Mouse (Mus musculus): ENCODE measurements around the gene Ptrh2. TPM values are rescaled to one million over a fixed set of nuclear protein-coding genes. Genes with fewer than 3 reads are reported as not detected.
A peak's percentile ranks its signal among the peaks of the same experiment; 100 is the strongest.

The Ptrh2 gene
- polyA plus RNA-seq, 1 experiment from 2014 or later, result 28.9 TPM

GRCm38 (mm10) chr11:86675520-86675919 lies 8.3 kb upstream of the Ptrh2 start:
- H3K4me3 ChIP-seq, result no peak overlapping the region
- no peaks in the 10 kb centered on the region for H3K4me1 ChIP-seq
- no peaks in the 10 kb centered on the region for H3K36me3 ChIP-seq
- no peak overlapping the region for H3K9ac ChIP-seq
- H3K9me3 ChIP-seq, result no peaks in the 10 kb centered on the region
- ATAC-seq (ENCODE audit: insufficient number of reproducible peaks, low FRiP score, low TSS enrichment, low read depth), result no peak
- no peak overlapping the region for H3K27ac ChIP-seq
- 84% methylated on average over 4 of the region's 4 CpGs for WGBS
- no peaks in the 10 kb centered on the region for H3K27me3 ChIP-seq
- H3K4me2 ChIP-seq, result no peak overlapping the region

- Histone ChIP-seq H3K27ac (no peak overlapping the region), H3K4me1 (peaks cover 8% of the 10 kb centered on the region), H3K4me3 (no peak overlapping the region), H3K4me2 (no peak overlapping the region), H3K9ac (no peak overlapping the region), H3K36me3 (no peaks in the 10 kb centered on the region), H3K9me3 (no peaks in the 10 kb centered on the region), H3K27me3 (no peaks in the 10 kb centered on the region)
- no peak for ATAC-seq (ENCODE audit: insufficient number of reproducible peaks, low FRiP score, low TSS enrichment, low read depth)
- WGBS, result 88% methylated on average over 5 of the region's 5 CpGs
These were observed 4.8 kb upstream of the Ptrh2 start for GRCm38 (mm10) chr11:86678957-86679356.

- Histone ChIP-seq H3K9ac (no peak overlapping the region), H3K4me2 (no peak overlapping the region), H3K9me3 (no peaks in the 10 kb centered on the region), H3K4me3 (no peak overlapping the region), H3K36me3 (no peaks in the 10 kb centered on the region), H3K27ac (no peak overlapping the region), H3K4me1 (peaks cover 17% of the 10 kb centered on the region), H3K27me3 (no peaks in the 10 kb centered on the region)
- ATAC-seq (ENCODE audit: insufficient number of reproducible peaks, low FRiP score, low TSS enrichment, low read depth), result no peak
- 92% methylated on average over 3 of the region's 3 CpGs for WGBS
These were observed 3.1 kb upstream of the Ptrh2 start for GRCm38 (mm10) chr11:86680729-86681128.

- H3K9ac ChIP-seq, result no peak overlapping the region
- H3K36me3 ChIP-seq, result no peaks in the 10 kb centered on the region
- no peak overlapping the region for H3K4me3 ChIP-seq
- WGBS, result 86% methylated on average over 3 of the region's 3 CpGs
- no peaks in the 10 kb centered on the region for H3K27me3 ChIP-seq
- H3K4me1 ChIP-seq, result peaks cover 17% of the 10 kb centered on the region
- ATAC-seq (ENCODE audit: insufficient number of reproducible peaks, low FRiP score, low TSS enrichment, low read depth), result no peak
- H3K9me3 ChIP-seq, result no peaks in the 10 kb centered on the region
- no peak overlapping the region for H3K4me2 ChIP-seq
- no peak overlapping the region for H3K27ac ChIP-seq
These were observed 2.4 kb upstream of the Ptrh2 start for GRCm38 (mm10) chr11:86681423-86681822.

- H3K9me3 ChIP-seq, result no peaks in the 10 kb centered on the region
- H3K36me3 ChIP-seq, result no peaks in the 10 kb centered on the region; the same call in 1 of the 2 replicates
- ATAC-seq (ENCODE audit: insufficient number of reproducible peaks, low FRiP score, low TSS enrichment, low read depth), result no peak
- no peaks in the 10 kb centered on the region for H3K27me3 ChIP-seq
- H3K27ac ChIP-seq, result peak overlapping the region; percentile 94
- H3K4me3 ChIP-seq, result peak overlapping the region; percentile 92
- H3K9ac ChIP-seq, result peak overlapping the region; percentile 87
- WGBS, result 36% methylated on average over 7 of the region's 7 CpGs
- peaks cover 17% of the 10 kb centered on the region for H3K4me1 ChIP-seq
- H3K4me2 ChIP-seq, result peak overlapping the region; percentile 76
These were observed 924 bp upstream of the Ptrh2 start for GRCm38 (mm10) chr11:86682861-86683260.

- Histone ChIP-seq H3K36me3 (peaks cover 4% of the 10 kb centered on the region), H3K4me3 (peak overlapping the region; percentile 92), H3K27ac (peak overlapping the region; percentile 94), H3K4me2 (peak overlapping the region; percentile 76), H3K27me3 (no peaks in the 10 kb centered on the region), H3K9ac (peak overlapping the region; percentile 87), H3K4me1 (peaks cover 17% of the 10 kb centered on the region), H3K9me3 (no peaks in the 10 kb centered on the region)
- 5% methylated on average over 20 of the region's 20 CpGs for WGBS
- no peak for ATAC-seq (ENCODE audit: insufficient number of reproducible peaks, low FRiP score, low TSS enrichment, low read depth)
These were observed 584 bp downstream of the Ptrh2 start for GRCm38 (mm10) chr11:86684126-86685012.

- no peak overlapping the region for H3K9ac ChIP-seq
- no peak overlapping the region for H3K27ac ChIP-seq
- ATAC-seq (ENCODE audit: insufficient number of reproducible peaks, low FRiP score, low TSS enrichment, low read depth), result no peak
- peaks cover 14% of the 10 kb centered on the region for H3K36me3 ChIP-seq
- peaks cover 17% of the 10 kb centered on the region for H3K4me1 ChIP-seq
- peak overlapping the region; percentile 76; the same call in 1 of the 2 replicates for H3K4me2 ChIP-seq
- H3K9me3 ChIP-seq, result no peaks in the 10 kb centered on the region
- H3K27me3 ChIP-seq, result no peaks in the 10 kb centered on the region
- peak overlapping the region; percentile 92; the same call in 1 of the 2 replicates for H3K4me3 ChIP-seq
- WGBS, result 88% methylated on average over 1 of the region's 1 CpGs
These were observed 1.6 kb downstream of the Ptrh2 start for GRCm38 (mm10) chr11:86685366-86685765.

GRCm38 (mm10) chr11:86690383-86690782 lies 6.6 kb downstream of the Ptrh2 start:
- Histone ChIP-seq H3K4me3 (no peak overlapping the region), H3K27ac (no peak overlapping the region), H3K9ac (no peak overlapping the region), H3K4me2 (no peak overlapping the region), H3K9me3 (no peaks in the 10 kb centered on the region), H3K36me3 (peaks cover 51% of the 10 kb centered on the region), H3K4me1 (peaks cover 1% of the 10 kb centered on the region), H3K27me3 (no peaks in the 10 kb centered on the region)
- 90% methylated on average over 3 of the region's 3 CpGs for WGBS
- no peak for ATAC-seq (ENCODE audit: insufficient number of reproducible peaks, low FRiP score, low TSS enrichment, low read depth)

GRCm38 (mm10) chr11:86691482-86691881 lies 7.7 kb downstream of the Ptrh2 start:
- no peak for ATAC-seq (ENCODE audit: insufficient number of reproducible peaks, low FRiP score, low TSS enrichment, low read depth)
- Histone ChIP-seq H3K27ac (no peak overlapping the region), H3K9me3 (no peaks in the 10 kb centered on the region), H3K4me1 (no peaks in the 10 kb centered on the region), H3K9ac (no peak overlapping the region), H3K36me3 (peaks cover 56% of the 10 kb centered on the region), H3K27me3 (no peaks in the 10 kb centered on the region), H3K4me2 (no peak overlapping the region), H3K4me3 (no peak overlapping the region)
- 89% methylated on average over 3 of the region's 3 CpGs for WGBS

- no peak overlapping the region for H3K9ac ChIP-seq
- ATAC-seq (ENCODE audit: insufficient number of reproducible peaks, low FRiP score, low TSS enrichment, low read depth), result no peak
- no peaks in the 10 kb centered on the region for H3K27me3 ChIP-seq
- no peak overlapping the region for H3K4me3 ChIP-seq
- H3K36me3 ChIP-seq, result peaks cover 59% of the 10 kb centered on the region
- WGBS, result 85% methylated on average over 2 of the region's 2 CpGs
- H3K4me2 ChIP-seq, result no peak overlapping the region
- no peaks in the 10 kb centered on the region for H3K9me3 ChIP-seq
- no peak overlapping the region for H3K27ac ChIP-seq
- no peaks in the 10 kb centered on the region for H3K4me1 ChIP-seq
These were observed 8.2 kb downstream of the Ptrh2 start for GRCm38 (mm10) chr11:86691956-86692355.

- ATAC-seq (ENCODE audit: insufficient number of reproducible peaks, low FRiP score, low TSS enrichment, low read depth), result no peak
- Histone ChIP-seq H3K27me3 (no peaks in the 10 kb centered on the region), H3K27ac (no peak overlapping the region), H3K4me3 (no peak overlapping the region), H3K9me3 (no peaks in the 10 kb centered on the region), H3K4me1 (no peaks in the 10 kb centered on the region), H3K9ac (no peak overlapping the region), H3K4me2 (no peak overlapping the region), H3K36me3 (peaks cover 65% of the 10 kb centered on the region)
- WGBS, result 85% methylated on average over 2 of the region's 2 CpGs
These were observed 8.8 kb downstream of the Ptrh2 start for GRCm38 (mm10) chr11:86692546-86692945.

- Histone ChIP-seq H3K9me3 (no peaks in the 10 kb centered on the region), H3K27ac (no peak overlapping the region), H3K4me2 (no peak overlapping the region), H3K27me3 (no peaks in the 10 kb centered on the region), H3K4me1 (no peaks in the 10 kb centered on the region), H3K9ac (no peak overlapping the region), H3K4me3 (no peak overlapping the region), H3K36me3 (peaks cover 73% of the 10 kb centered on the region)
- WGBS, result 80% methylated on average over 4 of the region's 4 CpGs
- no peak for ATAC-seq (ENCODE audit: insufficient number of reproducible peaks, low FRiP score, low TSS enrichment, low read depth)
These were observed 11.7 kb downstream of the Ptrh2 start for GRCm38 (mm10) chr11:86695461-86695860.
